Mouse (Mus musculus): ENCODE measurements around the gene Cdk5rap1. TPM values are rescaled to one million over a fixed set of nuclear protein-coding genes. Genes with fewer than 3 reads are reported as not detected.
"Not testable (repeated sequence)": the region's sequence is repeated elsewhere in the genome, so short reads cannot be mapped to it uniquely, and the experiment has no call there.

Cdk5rap1 gene
- polyA plus RNA-seq, 1 experiment: 13.4 TPM

- DNase-seq (ENCODE audit: low read depth): no peak
Observed at GRCm38 (mm10) chr2:154374807-154375601, 2.2 kb upstream of the Cdk5rap1 start.

- DNase-seq (ENCODE audit: low read depth): no peak
Observed at GRCm38 (mm10) chr2:154373961-154374632, 1.3 kb upstream of the Cdk5rap1 start.

GRCm38 (mm10) chr2:154372151-154372829 lies 520 bp downstream of the Cdk5rap1 start:
- no peak for DNase-seq (ENCODE audit: low read depth)

GRCm38 (mm10) chr2:154367510-154367909 lies 5.3 kb downstream of the Cdk5rap1 start:
- DNase-seq (ENCODE audit: low read depth): no peak

- DNase-seq (ENCODE audit: low read depth): not testable (repeated sequence)
Observed at GRCm38 (mm10) chr2:154354000-154354425, 18.8 kb downstream of the Cdk5rap1 start.

- no peak for DNase-seq (ENCODE audit: low read depth)
Observed at GRCm38 (mm10) chr2:154348152-154348551, 24.7 kb downstream of the Cdk5rap1 start.

GRCm38 (mm10) chr2:154339356-154339755 lies 33.5 kb downstream of the Cdk5rap1 start:
- no peak for DNase-seq (ENCODE audit: low read depth)

- DNase-seq (ENCODE audit: low read depth): no peak
Observed at GRCm38 (mm10) chr2:154338161-154338560, 34.6 kb downstream of the Cdk5rap1 start.

- no peak for DNase-seq (ENCODE audit: low read depth)
Observed at GRCm38 (mm10) chr2:154335572-154335971, 37.2 kb downstream of the Cdk5rap1 start.

GRCm38 (mm10) chr2:154326852-154327251 lies 46.0 kb downstream of the Cdk5rap1 start:
- DNase-seq (ENCODE audit: low read depth): no peak

- not testable (repeated sequence) for DNase-seq (ENCODE audit: low read depth)
Observed at GRCm38 (mm10) chr2:154313771-154314170, 59.0 kb downstream of the Cdk5rap1 start.

GRCm38 (mm10) chr2:154306927-154307326 lies 65.9 kb downstream of the Cdk5rap1 start, which contains the start of gene Bpifb9b:
Bpifb9b (plus strand) TSS chr2:154307227.
- not testable (repeated sequence) for DNase-seq (ENCODE audit: low read depth)

- DNase-seq (ENCODE audit: low read depth): not testable (repeated sequence)
Observed at GRCm38 (mm10) chr2:154304604-154305003, 68.2 kb downstream of the Cdk5rap1 start.

GRCm38 (mm10) chr2:154301763-154302162 lies 71.0 kb downstream of the Cdk5rap1 start:
- DNase-seq (ENCODE audit: low read depth): peak; percentile 81

- DNase-seq (ENCODE audit: low read depth): no peak
Observed at GRCm38 (mm10) chr2:154300496-154300895, 72.3 kb downstream of the Cdk5rap1 start.

GRCm38 (mm10) chr2:154294746-154295145 lies 78.1 kb downstream of the Cdk5rap1 start:
- not testable (repeated sequence) for DNase-seq (ENCODE audit: low read depth)

GRCm38 (mm10) chr2:154292833-154293232 lies 80.0 kb downstream of the Cdk5rap1 start:
- no peak for DNase-seq (ENCODE audit: low read depth)

- DNase-seq (ENCODE audit: low read depth): not testable (repeated sequence)
Observed at GRCm38 (mm10) chr2:154291866-154292265, 80.9 kb downstream of the Cdk5rap1 start.

All from gonadal fat pad, adult 2 months (tissue).